Mouse (Mus musculus) heart, embryonic 13.5 days (tissue): ENCODE results near the gene Islr. TPM values are rescaled to one million over a fixed set of nuclear protein-coding genes. Genes with fewer than 3 reads are reported as not detected.

ENCODE experiments used
- ATAC-seq: fragments of 200-750 bp; cut with Nextera tagmentation; 2 replicates; pipeline ENCODE4 v1.8.0; 2017; ENCODE audit warnings: moderate TSS enrichment; ENCODE audit not compliant: insufficient number of reproducible peaks, low FRiP score, low TSS enrichment; ENCODE audit errors: extremely low read depth
- H3K27ac ChIP-seq: fragments of 300-500 bp; sonication (generic); replicated peaks from 2 replicates; pipeline ENCODE4 v1.5.1; 2015; ENCODE audit warnings: moderate library complexity, mild to moderate bottlenecking, inconsistent platforms
- H3K27me3 ChIP-seq: fragments of 300-500 bp; sonication (generic); replicated peaks from 2 replicates; pipeline ENCODE4 v1.6.1; 2015; ENCODE audit warnings: mild to moderate bottlenecking, inconsistent platforms
- H3K36me3 ChIP-seq: fragments of 300-500 bp; sonication (generic); 2 replicates; pipeline ENCODE4 v1.6.1; 2015; ENCODE audit warnings: mild to moderate bottlenecking, inconsistent platforms
- H3K4me1 ChIP-seq: fragments of 300-500 bp; sonication (generic); 2 replicates; pipeline ENCODE4 v1.6.1; 2015; ENCODE audit warnings: inconsistent platforms
- H3K4me2 ChIP-seq: fragments of 300-500 bp; sonication (generic); 2 replicates; pipeline ENCODE4 v1.6.1; 2015; ENCODE audit warnings: inconsistent platforms, mild to moderate bottlenecking, moderate library complexity
- H3K4me3 ChIP-seq: fragments of 300-500 bp; sonication (generic); 2 replicates; pipeline ENCODE4 v1.5.1; 2015; ENCODE audit warnings: moderate library complexity, mild to moderate bottlenecking, inconsistent platforms
- H3K9ac ChIP-seq: fragments of 300-500 bp; sonication (generic); 2 replicates; pipeline ENCODE4 v1.6.1; 2015; ENCODE audit warnings: inconsistent platforms, mild to moderate bottlenecking, moderate library complexity
- H3K9me3 ChIP-seq: fragments of 300-500 bp; sonication (generic); 2 replicates; pipeline ENCODE4 v1.6.1; 2016; ENCODE audit warnings: inconsistent platforms
- WGBS: fragments of 180-500 bp; shearing (Covaris S2); methylation state at CpG from one replicate; pipeline ENCODE4 v1.1.7; 2015; ENCODE audit warnings: mixed read lengths; 5-methylcytosine and 5-hydroxymethylcytosine counted together
- polyA plus RNA-seq: library from polyadenylated mRNA; unstranded; fragments of >200 nt; fragmentation: Nextera tagmentation; extraction: Ambion mirVana; gene quantifications from 2 replicates; pipeline ENCODE4 v1.2.1, GENCODE M21; 2015

Islr gene
- polyA plus RNA-seq, 1 experiment from 2014 or later, result 23.3 TPM

- Histone ChIP-seq H3K4me1 (no peaks in the 10 kb centered on the region), H3K36me3 (no peaks in the 10 kb centered on the region), H3K9me3 (no peaks in the 10 kb centered on the region), H3K27me3 (peaks cover 4% of the 10 kb centered on the region), H3K9ac (no peak overlapping the region), H3K4me3 (no peak overlapping the region), H3K27ac (no peak overlapping the region), H3K4me2 (no peak overlapping the region)
- no peak for ATAC-seq
- WGBS, result 74% methylated on average over 6 of the region's 6 CpGs
These were observed 19.6 kb downstream of the Islr start for GRCm38 (mm10) chr9:58184456-58184855.

GRCm38 (mm10) chr9:58179390-58179789 lies 24.7 kb downstream of the Islr start:
- peaks cover 18% of the 10 kb centered on the region for H3K4me1 ChIP-seq
- WGBS, result 76% methylated on average over 2 of the region's 2 CpGs
- no peaks in the 10 kb centered on the region; the same call in none of the 2 replicates for H3K27me3 ChIP-seq

GRCm38 (mm10) chr9:58177165-58177564 lies 26.9 kb downstream of the Islr start:
- no peak overlapping the region for H3K4me2 ChIP-seq
- no peak overlapping the region for H3K9ac ChIP-seq
- ATAC-seq, result no peak
- H3K4me3 ChIP-seq, result no peak overlapping the region
- WGBS, result 71% methylated on average over 4 of the region's 4 CpGs
- no peaks in the 10 kb centered on the region for H3K9me3 ChIP-seq
- no peak overlapping the region for H3K27ac ChIP-seq
- H3K4me1 ChIP-seq, result peaks cover 18% of the 10 kb centered on the region
- H3K36me3 ChIP-seq, result no peaks in the 10 kb centered on the region
- H3K27me3 ChIP-seq, result no peaks in the 10 kb centered on the region; the same call in 1 of the 2 replicates

More at GRCm38 (mm10) chr9:58179390-58179789, 24.7 kb downstream of the Islr start:
- Histone ChIP-seq H3K4me3 (no peak overlapping the region), H3K9me3 (no peaks in the 10 kb centered on the region), H3K36me3 (no peaks in the 10 kb centered on the region), H3K27ac (no peak overlapping the region), H3K4me2 (no peak overlapping the region), H3K9ac (no peak overlapping the region)
- no peak for ATAC-seq

GRCm38 (mm10) chr9:58175745-58176487 lies 28.2 kb downstream of the Islr start:
- 22% methylated on average over 5 of the region's 5 CpGs for WGBS
- H3K9me3 ChIP-seq, result no peaks in the 10 kb centered on the region
- ATAC-seq, result no peak
- no peak overlapping the region for H3K9ac ChIP-seq
- peaks cover 18% of the 10 kb centered on the region for H3K4me1 ChIP-seq
- H3K27me3 ChIP-seq, result no peaks in the 10 kb centered on the region; the same call in 1 of the 2 replicates
- no peak overlapping the region for H3K4me2 ChIP-seq
- H3K36me3 ChIP-seq, result no peaks in the 10 kb centered on the region
- H3K4me3 ChIP-seq, result no peak overlapping the region
- H3K27ac ChIP-seq, result no peak overlapping the region

- no peaks in the 10 kb centered on the region for H3K36me3 ChIP-seq
- H3K27ac ChIP-seq, result no peak overlapping the region
- ATAC-seq, result no peak
- H3K9ac ChIP-seq, result no peak overlapping the region
- no peaks in the 10 kb centered on the region for H3K9me3 ChIP-seq
- H3K27me3 ChIP-seq, result no peaks in the 10 kb centered on the region; the same call in 1 of the 2 replicates
- WGBS, result 22% methylated on average over 5 of the region's 5 CpGs
- H3K4me2 ChIP-seq, result no peak overlapping the region
- H3K4me3 ChIP-seq, result no peak overlapping the region
- peaks cover 18% of the 10 kb centered on the region for H3K4me1 ChIP-seq
These were observed 29.3 kb downstream of the Islr start for GRCm38 (mm10) chr9:58174818-58175251.

GRCm38 (mm10) chr9:58172863-58173262 lies 31.2 kb downstream of the Islr start:
- no peaks in the 10 kb centered on the region; the same call in 1 of the 2 replicates for H3K27me3 ChIP-seq
- no peaks in the 10 kb centered on the region for H3K9me3 ChIP-seq
- no peak overlapping the region for H3K4me2 ChIP-seq
- no peak overlapping the region for H3K27ac ChIP-seq
- H3K36me3 ChIP-seq, result no peaks in the 10 kb centered on the region
- H3K4me3 ChIP-seq, result no peak overlapping the region
- peaks cover 18% of the 10 kb centered on the region for H3K4me1 ChIP-seq
- H3K9ac ChIP-seq, result no peak overlapping the region
- no peak for ATAC-seq
- WGBS, result 73% methylated on average over 2 of the region's 2 CpGs

- Histone ChIP-seq H3K27ac (no peak overlapping the region), H3K4me2 (no peak overlapping the region)
These were observed 34.7 kb downstream of the Islr start for GRCm38 (mm10) chr9:58169426-58169825.

GRCm38 (mm10) chr9:58168880-58169279 lies 35.2 kb downstream of the Islr start:
- H3K9ac ChIP-seq, result no peak overlapping the region
- no peak for ATAC-seq
- H3K9me3 ChIP-seq, result no peaks in the 10 kb centered on the region
- no peak overlapping the region for H3K4me2 ChIP-seq
- no peak overlapping the region for H3K27ac ChIP-seq
- H3K4me3 ChIP-seq, result no peak overlapping the region
- WGBS, result 67% methylated on average over 3 of the region's 3 CpGs
- no peaks in the 10 kb centered on the region for H3K27me3 ChIP-seq
- no peaks in the 10 kb centered on the region for H3K36me3 ChIP-seq
- no peaks in the 10 kb centered on the region for H3K4me1 ChIP-seq

More at GRCm38 (mm10) chr9:58169426-58169825, 34.7 kb downstream of the Islr start:
- Histone ChIP-seq H3K9ac (no peak overlapping the region), H3K4me3 (no peak overlapping the region), H3K9me3 (no peaks in the 10 kb centered on the region), H3K36me3 (no peaks in the 10 kb centered on the region), H3K4me1 (no peaks in the 10 kb centered on the region; the same call in 1 of the 2 replicates), H3K27me3 (no peaks in the 10 kb centered on the region)
- ATAC-seq, result no peak
- 73% methylated on average over 6 of the region's 6 CpGs for WGBS

- H3K4me2 ChIP-seq, result no peak overlapping the region
These were observed 38.3 kb downstream of the Islr start for GRCm38 (mm10) chr9:58165779-58166178.

GRCm38 (mm10) chr9:58163146-58163545 lies 41.0 kb downstream of the Islr start:
- Histone ChIP-seq H3K4me2 (no peak overlapping the region), H3K9me3 (no peaks in the 10 kb centered on the region), H3K27me3 (no peaks in the 10 kb centered on the region), H3K9ac (no peak overlapping the region), H3K4me1 (peaks cover 27% of the 10 kb centered on the region), H3K27ac (no peak overlapping the region), H3K4me3 (no peak overlapping the region), H3K36me3 (no peaks in the 10 kb centered on the region)
- no peak for ATAC-seq
- WGBS, result 58% methylated on average over 5 of the region's 5 CpGs

More at GRCm38 (mm10) chr9:58165779-58166178, 38.3 kb downstream of the Islr start:
- H3K9ac ChIP-seq, result no peak overlapping the region
- H3K27me3 ChIP-seq, result no peaks in the 10 kb centered on the region
- H3K4me3 ChIP-seq, result no peak overlapping the region
- H3K27ac ChIP-seq, result no peak overlapping the region
- peaks cover under 1% of the 10 kb centered on the region; the same call in 1 of the 2 replicates for H3K4me1 ChIP-seq
- no peaks in the 10 kb centered on the region for H3K9me3 ChIP-seq
- ATAC-seq, result no peak
- no peaks in the 10 kb centered on the region for H3K36me3 ChIP-seq
- 79% methylated on average over 1 of the region's 1 CpGs for WGBS

- H3K27ac ChIP-seq, result no peak overlapping the region
- H3K27me3 ChIP-seq, result peaks cover 1% of the 10 kb centered on the region; the same call in 1 of the 2 replicates
- no peak overlapping the region for H3K4me2 ChIP-seq
- WGBS, result 86% methylated on average over 3 of the region's 3 CpGs
- no peaks in the 10 kb centered on the region for H3K9me3 ChIP-seq
- H3K4me1 ChIP-seq, result peaks cover 37% of the 10 kb centered on the region
- H3K9ac ChIP-seq, result no peak overlapping the region
- H3K36me3 ChIP-seq, result no peaks in the 10 kb centered on the region
- H3K4me3 ChIP-seq, result no peak overlapping the region
- ATAC-seq, result no peak
These were observed 41.9 kb downstream of the Islr start for GRCm38 (mm10) chr9:58162173-58162572.
